Mouse (Mus musculus) CH12.LX (cell line): ENCODE data around the gene Hscb. TPM values are rescaled to one million over a fixed set of nuclear protein-coding genes. Genes with fewer than 3 reads are reported as not detected.

Experiments
- DNase-seq: peaks from one replicate; pipeline ENCODE4 v3.0.0-alpha.2; 2013; ENCODE audit errors: extremely low read depth
- H3K27ac ChIP-seq: 2 replicates; pipeline ENCODE4 v1.5.1; 2012; ENCODE audit warnings: low read depth, mild to moderate bottlenecking, control low read depth, moderate library complexity; ENCODE audit not compliant: insufficient read depth
- H3K27me3 ChIP-seq: replicated peaks from 2 replicates; pipeline ENCODE3; 2012; ENCODE audit warnings: inconsistent platforms
- H3K36me3 ChIP-seq, 2 experiments: replicated peaks in 1 of 2; 2 replicates each; pipeline versions ENCODE3 to v1.6.1; 2012; ENCODE audit warnings: inconsistent platforms in 1 of 2, low read length in 1 of 2, mild to moderate bottlenecking in 1 of 2, mixed read lengths in 1 of 2, moderate library complexity in 1 of 2; ENCODE audit not compliant: control insufficient read depth in 1 of 2, insufficient read depth in 1 of 2
- H3K4me1 ChIP-seq, 2 experiments: 2 replicates each; pipeline ENCODE4 v1.6.1; 2012; ENCODE audit warnings: inconsistent platforms in 1 of 2, moderate library complexity in 1 of 2; ENCODE audit not compliant: insufficient read depth in 2 of 2, control insufficient read depth in 1 of 2
- H3K4me2 ChIP-seq: 2 replicates; pipeline ENCODE4 v1.6.1; 2012; ENCODE audit warnings: low read depth, mild to moderate bottlenecking, control low read depth; ENCODE audit not compliant: poor library complexity, insufficient read depth, severe bottlenecking
- H3K4me3 ChIP-seq, 3 experiments: fragments of 150-350 bp in 1 of 3; sonication (generic) in 1 of 3; replicated peaks in 1 of 3; 2 replicates each; pipeline versions ENCODE3 to v1.5.1; 2011 to 2012; ENCODE audit warnings: low read depth in 2 of 3, low read length in 2 of 3, mild to moderate bottlenecking in 2 of 3, moderate library complexity in 2 of 3, control low read depth in 1 of 3, improper control_type of control experiment in 1 of 3, inconsistent platforms in 1 of 3, mixed read lengths in 1 of 3; ENCODE audit not compliant: poor library complexity in 1 of 3
- H3K79me2 ChIP-seq: replicated peaks from 2 replicates; pipeline ENCODE4 v1.6.1; 2012; ENCODE audit warnings: mild to moderate bottlenecking, moderate library complexity; ENCODE audit not compliant: control insufficient read depth, poor library complexity, insufficient read depth, severe bottlenecking; ENCODE audit errors: extremely low read depth
- H3K9ac ChIP-seq: 2 replicates; pipeline ENCODE4 v1.6.1; 2012; ENCODE audit warnings: low read depth, mild to moderate bottlenecking, control low read depth, moderate library complexity; ENCODE audit not compliant: insufficient read depth
- H3K9me3 ChIP-seq: replicated peaks from 2 replicates; pipeline ENCODE3; 2012; ENCODE audit warnings: low read length, inconsistent platforms, mixed read lengths
- CTCF ChIP-seq, 2 experiments: IDR thresholded peaks in 1 of 2; conservative IDR thresholded peaks in 1 of 2; 2 replicates each; pipeline ENCODE4 v1.5.1; 2011 to 2012; ENCODE audit warnings: low read depth in 2 of 2, low read length in 2 of 2, improper control_type of control experiment in 1 of 2, inconsistent platforms in 1 of 2, mild to moderate bottlenecking in 1 of 2, moderate library complexity in 1 of 2
- ZNF384 ChIP-seq: IDR thresholded peaks from 2 replicates; pipeline ENCODE4 v1.6.1; 2012; ENCODE audit warnings: low read depth, low read length, improper control_type of control experiment, inconsistent platforms
- dilution Hi-C: fragments of 300-500 bp; cut with MboI; formaldehyde crosslinking; loops from 2 replicates; pipeline ENCODE4 v1.14.3; 2020; ENCODE audit warnings: low sequenced_read_pairs; ENCODE audit not compliant: extremely low pct_unique_long_range_greater_than_20kb, extremely low pct_ligation_motif_present
- in situ Hi-C: fragments of 300-500 bp; cut with MboI; formaldehyde crosslinking; loops from 3 replicates; pipeline ENCODE4 v1.14.3; 2019; ENCODE audit warnings: low sequenced_read_pairs, low pct_ligation_motif_present, low pct_unique_long_range_greater_than_20kb, mixed read lengths
- polyA plus RNA-seq: library from polyadenylated mRNA; unstranded; fragments of >175 nt; gene quantifications from 2 replicates; pipeline ENCODE4 v1.2.1, GENCODE M21; 2012; ENCODE audit warnings: low read depth; ENCODE audit not compliant: insufficient read length
- total RNA-seq, 2 experiments: library from RNA; depleted of rRNA; stranded (reverse); fragments of 300-350 nt in 1 of 2; fragments of >200 nt in 1 of 2; gene quantifications; 2 replicates each; pipeline ENCODE4 v1.2.3; 2012 to 2014

Hscb gene
- total and polyA plus RNA-seq, 3 experiments = 28.2 to 64.0 (median 59.5) TPM

GRCm38 (mm10) chr5:110779276-110779997 lies 60.1 kb downstream of the Hscb start:
- peak overlapping the region; percentile 70 to 89 (median 81) for H3K4me3 ChIP-seq
- dilution Hi-C loops (no loop called here), in situ Hi-C loops (no loop called here)
- no peak overlapping the region for H3K27ac ChIP-seq
- H3K9ac ChIP-seq = peak overlapping the region; percentile 83
- peaks cover 3 to 33% of the 10 kb centered on the region in 2 experiments; a peak in 3 of 4 replicates for H3K4me1 ChIP-seq
- no peaks in the 10 kb centered on the region for H3K9me3 ChIP-seq
- H3K4me2 ChIP-seq = peak overlapping the region; percentile 91
- H3K36me3 ChIP-seq = peaks cover 36 to 44% of the 10 kb centered on the region in 2 experiments
- no peak for DNase-seq
- H3K79me2 ChIP-seq = peaks cover 35% of the 10 kb centered on the region
- no peaks in the 10 kb centered on the region for H3K27me3 ChIP-seq
- TF ChIP-seq ZNF384 (peak; percentile 44; the same call in 1 of the 2 replicates), CTCF (conservative IDR thresholded peaks at IDR 0.05 in 1 of 2, IDR thresholded peaks at IDR 0.05 in 1 of 2; ENCODE audit: low read depth in 2 of 2, low read length in 2 of 2) (no peak)

Other genes starting within 250 kb of the Hscb start
- 50.7 and 69.3 TPM in 2 replicates for gene Noc4l, start 186.4 kb downstream of the Hscb start, total RNA-seq (2012; rRNA removed)
- 36.7 and 42.0 TPM in 2 replicates for gene Noc4l, start 186.4 kb downstream of the Hscb start, total RNA-seq (2014; rRNA removed)
- 104 and 160 TPM in 2 replicates for gene Noc4l, start 186.4 kb downstream of the Hscb start, polyA plus RNA-seq
- gene Ddx51, start 186.3 kb downstream of the Hscb start, total RNA-seq (2012; rRNA removed) = 12.3 and 16.3 TPM in 2 replicates
- 11.8 and 13.7 TPM in 2 replicates for gene Ddx51, start 186.3 kb downstream of the Hscb start, total RNA-seq (2014; rRNA removed)
- gene Ddx51, start 186.3 kb downstream of the Hscb start, polyA plus RNA-seq = 38.6 and 52.2 TPM in 2 replicates
- gene Ep400, start 69.1 kb downstream of the Hscb start, total RNA-seq (2012; rRNA removed) = 28.6 and 30.9 TPM in 2 replicates
- 12.1 and 13.3 TPM in 2 replicates for gene Ep400, start 69.1 kb downstream of the Hscb start, total RNA-seq (2014; rRNA removed)
- 41.1 and 55.8 TPM in 2 replicates for gene Ep400, start 69.1 kb downstream of the Hscb start, polyA plus RNA-seq
- gene Pus1, start 59.1 kb downstream of the Hscb start, total RNA-seq (2012; rRNA removed) = 84.6 and 99.3 TPM in 2 replicates
- gene Pus1, start 59.1 kb downstream of the Hscb start, total RNA-seq (2014; rRNA removed) = 54.4 and 59.1 TPM in 2 replicates
- gene Pus1, start 59.1 kb downstream of the Hscb start, polyA plus RNA-seq = 72.4 and 93.1 TPM in 2 replicates
- 6.3 and 8.4 TPM in 2 replicates for gene Ulk1, start 29.7 kb downstream of the Hscb start, total RNA-seq (2012; rRNA removed)
- gene Ulk1, start 29.7 kb downstream of the Hscb start, total RNA-seq (2014; rRNA removed) = 2.4 and 2.7 TPM in 2 replicates
- 10.0 and 13.6 TPM in 2 replicates for gene Ulk1, start 29.7 kb downstream of the Hscb start, polyA plus RNA-seq
- 22.5 and 27.6 TPM in 2 replicates for gene Chek2, start 202 bp upstream of the Hscb start, total RNA-seq (2012; rRNA removed)
- 41.6 and 43.8 TPM in 2 replicates for gene Chek2, start 202 bp upstream of the Hscb start, total RNA-seq (2014; rRNA removed)
- gene Chek2, start 202 bp upstream of the Hscb start, polyA plus RNA-seq = 18.7 and 25.0 TPM in 2 replicates
- 0.29 and 0.89 TPM in 2 replicates for gene Ttc28, start 40.0 kb upstream of the Hscb start, total RNA-seq (2012; rRNA removed)
- 0.28 and 0.42 TPM in 2 replicates for gene Ttc28, start 40.0 kb upstream of the Hscb start, total RNA-seq (2014; rRNA removed)
- gene Ttc28, start 40.0 kb upstream of the Hscb start, polyA plus RNA-seq = 0.15 and 0.21 TPM in 2 replicates